Mouse (Mus musculus) NIH3T3 (cell line): Measurements from ENCODE around the gene Ankrd40.

Experiments
- DNase-seq: peaks from one replicate; pipeline ENCODE4 v3.0.0-alpha.2; 2012; ENCODE audit warnings: low read depth

Gene Ankrd40

GRCm38 (mm10) chr11:94327693-94328643 lies at the start of gene Ankrd40:
Ankrd40 (plus strand) TSS chr11:94328001.
- DNase-seq, result peak; percentile 97

GRCm38 (mm10) chr11:94281199-94282181 lies 46.3 kb upstream of the Ankrd40 start, which contains the start of gene Gm21885:
Gm21885 (plus strand) TSS chr11:94281873.
- no peak for DNase-seq

- no peak for DNase-seq
These were observed 45.5 kb upstream of the Ankrd40 start for GRCm38 (mm10) chr11:94282291-94282690.

GRCm38 (mm10) chr11:94283536-94284099 lies 44.2 kb upstream of the Ankrd40 start:
- DNase-seq, result no peak

- no peak for DNase-seq
These were observed 41.8 kb upstream of the Ankrd40 start for GRCm38 (mm10) chr11:94285886-94286574.

GRCm38 (mm10) chr11:94287105-94287504 lies 40.7 kb upstream of the Ankrd40 start:
- no peak for DNase-seq

GRCm38 (mm10) chr11:94290062-94290740 lies 37.6 kb upstream of the Ankrd40 start:
- no peak for DNase-seq

GRCm38 (mm10) chr11:94294996-94295845 lies 32.6 kb upstream of the Ankrd40 start:
- no peak for DNase-seq

GRCm38 (mm10) chr11:94312733-94313132 lies 15.1 kb upstream of the Ankrd40 start:
- DNase-seq, result no peak

GRCm38 (mm10) chr11:94314098-94314652 lies 13.6 kb upstream of the Ankrd40 start:
- no peak for DNase-seq

GRCm38 (mm10) chr11:94315308-94315707 lies 12.5 kb upstream of the Ankrd40 start:
- DNase-seq, result peak; percentile 37

- no peak for DNase-seq
These were observed 11.3 kb upstream of the Ankrd40 start for GRCm38 (mm10) chr11:94316528-94316927.

GRCm38 (mm10) chr11:94317014-94317413 lies 10.8 kb upstream of the Ankrd40 start:
- DNase-seq, result no peak

- no peak for DNase-seq
These were observed 10.3 kb upstream of the Ankrd40 start for GRCm38 (mm10) chr11:94317515-94317914.

- no peak for DNase-seq
These were observed 9.7 kb upstream of the Ankrd40 start for GRCm38 (mm10) chr11:94318056-94318455.

GRCm38 (mm10) chr11:94320969-94321930 lies 6.6 kb upstream of the Ankrd40 start:
- peak; percentile 32 for DNase-seq

GRCm38 (mm10) chr11:94321931-94322400 lies 5.8 kb upstream of the Ankrd40 start, which contains the start of gene Luc7l3:
Luc7l3 (minus strand) TSS chr11:94321988.
- DNase-seq, result peak; percentile 97

- DNase-seq, result peak; percentile 47
These were observed 5.2 kb upstream of the Ankrd40 start for GRCm38 (mm10) chr11:94322636-94323035.
